Mouse (Mus musculus) liver, adult 2 months (tissue): ENCODE data around the gene Pfkp.

ENCODE experiments used
- CTCF ChIP-seq: fragments of 200-500 bp; IDR thresholded peaks from 2 replicates; pipeline ENCODE4 v1.5.1; 2011; ENCODE audit warnings: low read depth, low read length, control low read depth
- POLR2A ChIP-seq: fragments of 200-500 bp; IDR thresholded peaks from 2 replicates; pipeline ENCODE4 v1.6.1; 2011; ENCODE audit warnings: low read length, control low read depth; ENCODE audit not compliant: insufficient read depth; ENCODE audit errors: extremely low read depth

- TF ChIP-seq CTCF (no peak), POLR2A (no peak)
Observed at GRCm38 (mm10) chr13:6621831-6622230, 26.7 kb downstream of the Pfkp start.
